Mouse (Mus musculus): ENCODE data around the gene Ccdc160. TPM values are rescaled to one million over a fixed set of nuclear protein-coding genes. Genes with fewer than 3 reads are reported as not detected.

Ccdc160 gene
- polyA plus RNA-seq, 1 experiment from 2014 or later = 5.7 TPM

DNA sequence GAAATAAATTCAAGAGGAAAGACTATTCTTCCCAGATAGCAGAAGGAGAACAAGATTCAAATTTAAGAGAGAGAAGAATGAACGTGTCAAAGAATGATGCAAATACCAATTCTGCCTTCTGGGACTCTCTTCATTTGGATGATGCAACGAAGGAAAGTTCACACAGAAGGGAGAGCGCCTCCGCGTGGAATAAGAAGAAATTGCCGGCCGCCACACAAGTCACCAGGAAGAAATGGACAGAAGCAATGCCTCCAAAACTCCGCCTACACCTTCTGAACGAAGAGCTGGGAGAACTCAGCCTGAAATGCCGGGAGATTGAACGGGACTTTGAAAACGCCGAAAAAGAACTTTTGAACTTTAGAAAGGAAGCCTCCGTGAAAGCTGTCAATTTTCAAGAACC, 7.3 kb downstream of the Ccdc160 start:
- WGBS = 72% methylated on average over 14 of the region's 14 CpGs
- H3K27ac ChIP-seq (ENCODE audit: low read length) = no peak overlapping the region
- no peaks in the 10 kb centered on the region for H3K9me3 ChIP-seq (ENCODE audit: control insufficient read depth, low read length)
- H3K27me3 ChIP-seq (replicated peaks; ENCODE audit: control insufficient read depth, insufficient read depth, low read length) = no peaks in the 10 kb centered on the region
- H3K4me3 ChIP-seq (ENCODE audit: low read length) = no peak overlapping the region
- ATAC-seq = no peak
- no peaks in the 10 kb centered on the region for H3K36me3 ChIP-seq (ENCODE audit: control insufficient read depth, insufficient read depth, low read length)
- no peak overlapping the region for H3K9ac ChIP-seq (ENCODE audit: low read depth, low read length)
- H3K4me2 ChIP-seq (ENCODE audit: low read depth, low read length) = no peak overlapping the region
- no peaks in the 10 kb centered on the region for H3K4me1 ChIP-seq (ENCODE audit: control insufficient read depth, insufficient read depth, low read length)

- 34% methylated on average over 6 of the region's 6 CpGs for WGBS
- Histone ChIP-seq H3K36me3 (ENCODE audit: control insufficient read depth, insufficient read depth, low read length) (no peaks in the 10 kb centered on the region), H3K4me3 (ENCODE audit: low read length) (no peak overlapping the region), H3K9me3 (ENCODE audit: control insufficient read depth, low read length) (no peaks in the 10 kb centered on the region), H3K9ac (ENCODE audit: low read depth, low read length) (no peak overlapping the region), H3K4me1 (ENCODE audit: control insufficient read depth, insufficient read depth, low read length) (no peaks in the 10 kb centered on the region), H3K4me2 (ENCODE audit: low read depth, low read length) (no peak overlapping the region), H3K27ac (ENCODE audit: low read length) (no peak overlapping the region), H3K27me3 (replicated peaks; ENCODE audit: control insufficient read depth, insufficient read depth, low read length) (no peaks in the 10 kb centered on the region)
- no peak for ATAC-seq
Measured at GRCm38 (mm10) chrX:52799566-52799965, 8.6 kb downstream of the Ccdc160 start.

DNA sequence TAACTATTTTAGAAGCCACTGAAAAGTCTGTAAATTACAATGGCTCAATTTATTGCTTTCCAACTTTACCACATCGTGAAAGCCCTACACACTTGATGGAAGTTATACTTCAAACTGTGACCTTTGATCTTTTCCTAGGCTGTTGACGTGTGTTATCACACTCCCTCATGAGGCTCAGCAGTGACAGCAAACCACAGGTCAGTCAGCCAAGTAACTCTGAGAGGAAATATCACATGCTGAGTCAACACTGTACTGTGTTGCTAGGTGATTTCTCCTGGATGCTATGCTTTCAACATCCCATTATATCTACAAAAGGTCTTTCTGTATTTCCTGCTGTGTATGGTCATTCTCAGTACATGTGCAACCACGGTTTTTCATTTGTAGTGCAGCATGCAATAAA, 28.3 kb downstream of the Ccdc160 start:
- no peak overlapping the region for H3K4me2 ChIP-seq (ENCODE audit: low read depth, low read length)
- no peaks in the 10 kb centered on the region for H3K9me3 ChIP-seq (ENCODE audit: control insufficient read depth, low read length)
- peak; percentile 92 for ATAC-seq
- no peaks in the 10 kb centered on the region for H3K27me3 ChIP-seq (replicated peaks; ENCODE audit: control insufficient read depth, insufficient read depth, low read length)
- H3K4me1 ChIP-seq (ENCODE audit: control insufficient read depth, insufficient read depth, low read length) = no peaks in the 10 kb centered on the region
- H3K36me3 ChIP-seq (ENCODE audit: control insufficient read depth, insufficient read depth, low read length) = no peaks in the 10 kb centered on the region
- H3K27ac ChIP-seq (ENCODE audit: low read length) = no peak overlapping the region
- no peak overlapping the region for H3K4me3 ChIP-seq (ENCODE audit: low read length)
- WGBS = 30% methylated on average over 3 of the region's 3 CpGs
- no peak overlapping the region for H3K9ac ChIP-seq (ENCODE audit: low read depth, low read length)

MicroRNAs encoded within 50 kb of the gene (microRNA counts, 519-probe panel; counts per million panel counts)
- microRNA mmu-miR-106a+mmu-miR-17 = 4,283 counts per million, percentile 98 among the panel's probes with 10 or more counts
- microRNA mmu-miR-18b = 1,868 counts per million, percentile 35 among the panel's probes with 10 or more counts
- microRNA mmu-miR-363 = 2,171 counts per million, percentile 50 among the panel's probes with 10 or more counts

Small RNAs within 50 kb of the gene (microRNA-seq; reads per million reads assigned to microRNA genes)
- gene Mir106a (654 reads per million, percentile 70 among the genes with 10 or more reads in this experiment), gene Mir18b (44.2 reads per million, percentile 38 among the genes with 10 or more reads in this experiment), gene Mir19b-2 (10.2 reads per million, percentile 22 among the genes with 10 or more reads in this experiment), gene Mir20b (530 reads per million, percentile 67 among the genes with 10 or more reads in this experiment), gene Mir363 (613 reads per million, percentile 69 among the genes with 10 or more reads in this experiment), gene Mir92-2 (189 reads per million, percentile 56 among the genes with 10 or more reads in this experiment)

Other genes starting within 250 kb of the Ccdc160 start
- gene Gpc3, start 177.2 kb upstream of the Ccdc160 start, polyA plus RNA-seq (2015; fragmentation: Nextera tagmentation; extraction: Ambion mirVana) = 507 and 515 TPM in 2 replicates
- 19.9 and 21.9 TPM in 2 replicates for gene Phf6, start 121.1 kb downstream of the Ccdc160 start, polyA plus RNA-seq (2015; fragmentation: Nextera tagmentation; extraction: Ambion mirVana)
- gene Hprt, start 196.9 kb downstream of the Ccdc160 start, polyA plus RNA-seq (2015; fragmentation: Nextera tagmentation; extraction: Ambion mirVana) = 267 and 274 TPM in 2 replicates